Mouse (Mus musculus) intestine, embryonic 14.5 days (tissue): Measurements from ENCODE around the gene Cd200r1. TPM values are rescaled to one million over a fixed set of nuclear protein-coding genes. Genes with fewer than 3 reads are reported as not detected.
"Not testable (repeated sequence)": the region's sequence is repeated elsewhere in the genome, so short reads cannot be mapped to it uniquely, and the experiment has no call there.

ENCODE experiments used
- ATAC-seq: fragments of 200-750 bp; cut with Nextera tagmentation; replicated peaks from 2 replicates; pipeline ENCODE4 v1.8.0; 2017; ENCODE audit warnings: low read depth, moderate number of reproducible peaks, moderate TSS enrichment, moderate library complexity; ENCODE audit not compliant: low FRiP score, low TSS enrichment
- DNase-seq: peaks from one replicate; pipeline ENCODE4 v3.0.0-alpha.2; 2018; ENCODE audit warnings: low spot score
- H3K27ac ChIP-seq: fragments of 300-500 bp; sonication (generic); 2 replicates; pipeline ENCODE4 v1.5.1; 2014; ENCODE audit warnings: low read depth, mild to moderate bottlenecking, control low read depth
- H3K27me3 ChIP-seq: fragments of 300-500 bp; sonication (generic); replicated peaks from 2 replicates; pipeline ENCODE4 v1.6.1; 2014; ENCODE audit warnings: low read length, control low read depth; ENCODE audit not compliant: control insufficient read depth, insufficient read depth
- H3K36me3 ChIP-seq: fragments of 300-500 bp; sonication (generic); 2 replicates; pipeline ENCODE4 v1.6.1; 2014; ENCODE audit warnings: low read length, control low read depth; ENCODE audit not compliant: control insufficient read depth, insufficient read depth
- H3K4me1 ChIP-seq: fragments of 300-500 bp; sonication (generic); replicated peaks from 2 replicates; pipeline ENCODE4 v1.6.1; 2014; ENCODE audit warnings: low read length, control low read depth, mixed read lengths; ENCODE audit not compliant: control insufficient read depth, insufficient read depth
- H3K4me2 ChIP-seq: fragments of 300-500 bp; sonication (generic); 2 replicates; pipeline ENCODE4 v1.6.1; 2014; ENCODE audit warnings: low read length
- H3K4me3 ChIP-seq: fragments of 300-500 bp; sonication (generic); 2 replicates; pipeline ENCODE4 v1.5.1; 2014; ENCODE audit warnings: low read depth, low read length, control low read depth, mixed read lengths
- H3K9ac ChIP-seq: fragments of 300-500 bp; sonication (generic); 2 replicates; pipeline ENCODE4 v1.6.1; 2014; ENCODE audit warnings: mild to moderate bottlenecking, low read length
- H3K9me3 ChIP-seq: fragments of 300-500 bp; sonication (generic); 2 replicates; pipeline ENCODE4 v1.6.1; 2016; ENCODE audit warnings: low read length, control low read depth; ENCODE audit not compliant: control insufficient read depth
- WGBS: fragments of 180-500 bp; shearing (Covaris S2); extraction: QIAGEN DNeasy Blood & Tissue Kit; methylation state at CpG from one replicate; pipeline ENCODE4 v1.1.7; 2014; 5-methylcytosine and 5-hydroxymethylcytosine counted together
- polyA plus RNA-seq: library from polyadenylated mRNA; unstranded; fragments of >200 nt; fragmentation: Nextera tagmentation; extraction: Ambion mirVana; gene quantifications from 2 replicates; pipeline ENCODE4 v1.2.1, GENCODE M21; 2014

Gene Cd200r1
- polyA plus RNA-seq, 1 experiment from 2014 or later = 0.88 TPM

DNA sequence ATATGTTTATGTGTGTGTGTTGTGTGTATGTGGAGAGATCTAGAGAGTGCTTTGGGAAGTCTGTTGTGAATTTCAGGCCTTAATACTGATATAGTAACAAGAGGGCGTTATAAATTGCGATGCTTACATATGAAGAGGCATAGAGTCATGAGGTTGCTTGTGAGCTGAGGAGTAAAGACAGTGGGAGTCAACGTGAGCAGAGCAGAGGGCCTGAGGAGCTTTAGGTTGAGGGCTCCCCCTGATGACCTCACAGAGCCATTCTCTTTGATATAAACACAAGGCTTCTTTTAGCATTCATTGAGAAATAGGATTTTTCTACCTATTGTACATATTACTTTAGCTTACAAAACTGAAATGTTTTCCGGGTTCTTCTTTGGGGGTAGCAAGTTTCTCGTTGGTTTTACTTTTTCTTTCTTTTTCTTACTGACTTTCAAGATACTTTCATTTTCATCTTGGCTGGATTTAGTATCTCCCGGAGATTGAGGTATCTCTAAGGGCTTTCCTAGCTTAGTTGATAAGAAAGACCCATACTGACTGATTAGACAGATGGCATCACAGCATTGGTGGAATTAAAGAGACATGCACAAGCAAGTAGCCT is 47.0 kb downstream of the Cd200r1 start:
- H3K4me3 ChIP-seq = no peak overlapping the region
- DNase-seq (no peak), ATAC-seq (no peak)
- H3K4me1 ChIP-seq = no peaks in the 10 kb centered on the region
- H3K9me3 ChIP-seq = no peaks in the 10 kb centered on the region
- no peaks in the 10 kb centered on the region for H3K36me3 ChIP-seq
- no peaks in the 10 kb centered on the region for H3K27me3 ChIP-seq
- H3K27ac ChIP-seq = no peak overlapping the region
- no peak overlapping the region for H3K9ac ChIP-seq
- 80% methylated on average over 6 of the region's 6 CpGs for WGBS
- H3K4me2 ChIP-seq = no peak overlapping the region

DNA sequence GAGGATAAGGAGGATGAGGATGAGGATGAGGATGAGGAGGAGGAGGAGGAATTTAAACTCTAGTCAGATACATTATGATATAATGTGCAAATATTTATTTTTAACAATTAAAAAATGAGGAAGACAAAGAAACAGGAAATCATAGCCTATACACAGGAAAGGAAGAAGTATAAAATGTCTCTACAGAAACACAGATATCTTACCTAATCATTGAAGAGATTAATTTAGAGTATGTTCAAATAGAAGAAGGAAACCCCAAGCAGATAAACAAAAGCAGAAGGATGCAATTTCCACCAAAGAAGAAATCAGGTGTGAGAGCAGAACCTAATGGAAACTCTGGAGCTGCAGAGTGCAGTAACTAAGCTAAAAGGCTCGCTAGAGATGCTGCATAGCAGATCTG is 52.5 kb downstream of the Cd200r1 start:
- no peak overlapping the region for H3K9ac ChIP-seq
- 46% methylated on average over 1 of the region's 1 CpGs for WGBS
- no peaks in the 10 kb centered on the region for H3K36me3 ChIP-seq
- H3K27ac ChIP-seq = no peak overlapping the region
- DNase-seq (no peak), ATAC-seq (no peak)
- H3K4me3 ChIP-seq = no peak overlapping the region
- H3K4me2 ChIP-seq = no peak overlapping the region
- H3K4me1 ChIP-seq = no peaks in the 10 kb centered on the region
- H3K27me3 ChIP-seq = no peaks in the 10 kb centered on the region
- no peaks in the 10 kb centered on the region for H3K9me3 ChIP-seq

DNA sequence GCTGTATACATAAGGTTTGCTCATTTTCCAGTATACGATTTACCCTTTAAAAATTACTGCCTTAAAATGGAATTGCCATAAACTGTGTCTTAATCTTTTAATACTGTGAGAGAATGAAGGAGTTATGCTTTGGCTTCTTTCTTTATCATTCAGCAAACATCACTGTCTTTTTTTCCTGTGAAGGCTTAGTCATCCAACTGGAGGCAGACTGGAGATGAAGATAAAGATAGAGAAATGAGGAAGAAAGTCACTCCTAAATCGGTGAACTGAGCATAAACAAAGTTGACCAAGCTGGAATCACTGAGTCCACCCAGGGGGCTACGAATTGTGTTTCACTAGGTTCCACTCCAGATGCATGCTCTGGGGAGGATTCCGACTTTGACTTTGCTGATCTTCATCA is 55.0 kb downstream of the Cd200r1 start:
- DNase-seq (no peak), ATAC-seq (no peak)
- H3K27ac ChIP-seq = no peak overlapping the region
- no peaks in the 10 kb centered on the region for H3K4me1 ChIP-seq
- no peaks in the 10 kb centered on the region for H3K36me3 ChIP-seq
- no peak overlapping the region for H3K9ac ChIP-seq
- H3K4me3 ChIP-seq = no peak overlapping the region
- H3K4me2 ChIP-seq = no peak overlapping the region
- H3K27me3 ChIP-seq = no peaks in the 10 kb centered on the region
- WGBS = 76% methylated on average over 4 of the region's 4 CpGs
- H3K9me3 ChIP-seq = no peaks in the 10 kb centered on the region

DNA sequence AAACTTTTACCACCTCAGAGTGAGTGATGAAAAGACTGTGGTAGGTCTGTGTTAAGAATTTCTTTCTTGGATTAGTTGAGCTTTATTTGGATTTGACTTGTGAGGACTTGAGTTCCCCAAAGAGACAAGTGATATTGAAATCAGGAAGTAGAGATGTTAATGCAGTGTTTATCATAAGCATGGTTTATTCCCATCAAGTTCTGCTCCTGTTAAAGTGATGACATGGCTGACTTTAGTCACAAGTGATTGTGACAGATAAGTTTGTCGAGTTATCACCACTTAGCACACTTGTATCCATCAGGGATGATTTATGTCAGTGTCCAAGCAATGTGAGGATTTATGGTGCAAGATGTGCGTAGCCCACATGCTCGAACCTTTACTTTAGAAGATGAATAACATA is 66.8 kb downstream of the Cd200r1 start:
- Histone ChIP-seq H3K9ac (no peak overlapping the region), H3K27me3 (no peaks in the 10 kb centered on the region), H3K27ac (no peak overlapping the region), H3K36me3 (no peaks in the 10 kb centered on the region), H3K9me3 (no peaks in the 10 kb centered on the region), H3K4me1 (no peaks in the 10 kb centered on the region), H3K4me2 (no peak overlapping the region), H3K4me3 (no peak overlapping the region)
- ATAC-seq (no peak), DNase-seq (no peak)
- 52% methylated on average over 3 of the region's 3 CpGs for WGBS

DNA sequence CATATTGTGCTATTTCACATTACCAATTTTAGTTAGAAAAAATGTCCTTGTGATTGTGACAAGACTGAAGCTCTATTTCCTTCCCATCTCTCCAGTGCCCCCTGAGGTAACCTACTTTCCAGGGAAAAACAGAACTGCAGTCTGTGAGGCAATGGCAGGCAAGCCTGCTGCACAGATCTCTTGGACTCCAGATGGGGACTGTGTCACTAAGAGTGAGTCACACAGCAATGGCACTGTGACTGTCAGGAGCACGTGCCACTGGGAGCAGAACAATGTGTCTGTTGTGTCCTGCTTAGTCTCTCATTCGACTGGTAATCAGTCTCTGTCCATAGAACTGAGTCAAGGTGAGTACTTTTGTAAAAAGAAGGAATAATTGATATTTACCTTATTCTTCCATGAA is 67.7 kb downstream of the Cd200r1 start:
- not testable (repeated sequence) for H3K27ac ChIP-seq, H3K36me3 ChIP-seq, DNase-seq, ATAC-seq, H3K27me3 ChIP-seq, H3K4me2 ChIP-seq, H3K4me3 ChIP-seq, H3K4me1 ChIP-seq, H3K9me3 ChIP-seq, H3K9ac ChIP-seq
- WGBS = 50% methylated on average over 2 of the region's 2 CpGs

Other genes starting within 250 kb of the Cd200r1 start
- gene Boc, start 206.8 kb upstream of the Cd200r1 start, polyA plus RNA-seq = 14.2 and 14.9 TPM in 2 replicates
- gene Nepro, start 41.4 kb upstream of the Cd200r1 start, polyA plus RNA-seq = 11.3 and 12.8 TPM in 2 replicates
- gene Gtpbp8, start 19.4 kb upstream of the Cd200r1 start, polyA plus RNA-seq = 27.2 and 30.5 TPM in 2 replicates
- gene Cd200r4, start 46.0 kb downstream of the Cd200r1 start, polyA plus RNA-seq = 0.32 and 0.34 TPM in 2 replicates
- 0.09 TPM in 1 of 2 replicates, not detected in the other for gene Cd200r2, start 101.4 kb downstream of the Cd200r1 start, polyA plus RNA-seq
- gene Cd200r3, start 177.9 kb downstream of the Cd200r1 start, polyA plus RNA-seq = 0.42 TPM in 1 of 2 replicates, not detected in the other